Mouse (Mus musculus): ENCODE data around the gene Bend5. TPM values are rescaled to one million over a fixed set of nuclear protein-coding genes. Genes with fewer than 3 reads are reported as not detected.

Gene Bend5
- total and polyA plus RNA-seq, 3 experiments: 15.6 to 21.8 (median 19.3) TPM

DNA sequence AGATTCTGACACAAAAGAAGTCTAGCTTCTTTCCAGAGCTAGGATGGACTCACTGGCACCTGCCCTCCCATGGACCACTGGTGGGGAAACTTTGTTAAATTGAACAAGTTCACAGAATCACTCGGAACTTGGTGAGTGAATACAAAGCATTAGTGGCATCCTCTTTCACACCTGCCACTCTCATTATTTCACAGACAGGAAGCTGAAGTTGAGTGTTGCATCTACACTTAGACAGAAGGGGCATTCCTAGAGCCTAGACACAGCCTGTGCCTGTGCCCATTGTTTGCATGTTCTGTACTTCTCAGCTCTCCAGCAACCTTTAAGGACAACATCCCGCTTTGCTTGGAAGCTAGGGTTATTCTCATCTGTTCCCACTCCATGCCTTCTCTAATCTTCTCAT, 90.1 kb downstream of the Bend5 start:
- H3K9ac ChIP-seq (ENCODE audit: insufficient read depth, low read depth): no peak overlapping the region
- no peak overlapping the region for H3K4me3 ChIP-seq (replicated peaks in 1 of 3; ENCODE audit: low read depth in 2 of 3, low read length in 2 of 3, poor library complexity in 1 of 3)
- no peaks in the 10 kb centered on the region for H3K36me3 ChIP-seq (replicated peaks in 1 of 2; ENCODE audit: control insufficient read depth in 1 of 2, insufficient read depth in 1 of 2, low read length in 1 of 2)
- H3K27ac ChIP-seq (ENCODE audit: insufficient read depth, low read depth): peak overlapping the region; percentile 49
- H3K4me1 ChIP-seq (ENCODE audit: control insufficient read depth in 1 of 2, insufficient read depth in 2 of 2): peaks cover 20 to 47% of the 10 kb centered on the region in 2 experiments
- peak; percentile 51; the same call in 1 of the 2 replicates for TF ChIP-seq MAFK (IDR thresholded peaks at IDR 0.05; ENCODE audit: insufficient replicate concordance, low read length)
- TF ChIP-seq ZNF384 (IDR thresholded peaks at IDR 0.05; ENCODE audit: low read depth, low read length): no peak
- TF ChIP-seq CHD1 (IDR thresholded peaks at IDR 0.05; ENCODE audit: low read depth, low read length): no peak
- no peak for TF ChIP-seq MAZ (IDR thresholded peaks at IDR 0.05; ENCODE audit: low read depth, low read length)
- no peak for TF ChIP-seq E2F4 (IDR thresholded peaks at IDR 0.05; ENCODE audit: insufficient replicate concordance, low read depth, low read length)
- no peak for TF ChIP-seq USF2 (conservative IDR thresholded peaks at IDR 0.05; ENCODE audit: low read depth, low read length)
- TF ChIP-seq KAT2A (IDR thresholded peaks at IDR 0.05; ENCODE audit: insufficient replicate concordance, low read length): no peak
- peak; percentile 87; the same call in 1 of the 2 replicates for TF ChIP-seq RCOR1 (conservative IDR thresholded peaks at IDR 0.05; ENCODE audit: low read depth, low read length)
- no peak for TF ChIP-seq GABPA (IDR thresholded peaks at IDR 0.05; ENCODE audit: insufficient replicate concordance, low read depth, low read length)
- TF ChIP-seq POLR2A (IDR thresholded peaks at IDR 0.05; ENCODE audit: low read depth, low read length): peak; percentile 14; the same call in 1 of the 2 replicates
- TF ChIP-seq UBTF (IDR thresholded peaks at IDR 0.05; ENCODE audit: low read depth, low read length): no peak
- TF ChIP-seq BHLHE40 (IDR thresholded peaks at IDR 0.05; ENCODE audit: low read depth, low read length): peak; percentile 73
- no peak for TF ChIP-seq NRF1 (IDR thresholded peaks at IDR 0.05; ENCODE audit: low read depth, low read length)
- TF ChIP-seq CHD2 (IDR thresholded peaks at IDR 0.05; ENCODE audit: low read length): peak; percentile 66; the same call in 1 of the 2 replicates
- TF ChIP-seq ELF1 (IDR thresholded peaks at IDR 0.05; ENCODE audit: low read depth, low read length): no peak
- TF ChIP-seq POLR2AphosphoS2 (IDR thresholded peaks at IDR 0.05; ENCODE audit: low read depth, low read length): no peak
- peak; percentile 98 for TF ChIP-seq TCF12 (IDR thresholded peaks at IDR 0.05; ENCODE audit: low read depth, low read length)
- 0 out of 2 replicates have a peak, but pooled peaks have one; percentile 29 for TF ChIP-seq MYC (IDR thresholded peaks at IDR 0.05; ENCODE audit: low read depth, low read length)
- TF ChIP-seq SMC3 (IDR thresholded peaks at IDR 0.05; ENCODE audit: low read depth, low read length): no peak
- no peak for TF ChIP-seq PAX5 (IDR thresholded peaks at IDR 0.05; ENCODE audit: low read length)
- no peak for TF ChIP-seq NELFE (IDR thresholded peaks at IDR 0.05; ENCODE audit: low read depth, low read length)
- no peak for TF ChIP-seq RAD21 (IDR thresholded peaks at IDR 0.05; ENCODE audit: low read depth, low read length)
- no peak for TF ChIP-seq MAX (IDR thresholded peaks at IDR 0.05; ENCODE audit: low read length)
- TF ChIP-seq ZMIZ1 (IDR thresholded peaks at IDR 0.05; ENCODE audit: low read depth, low read length): no peak
- TF ChIP-seq TBP (conservative IDR thresholded peaks at IDR 0.05; ENCODE audit: low read depth, low read length): no peak
- no peak for TF ChIP-seq USF1 (IDR thresholded peaks at IDR 0.05; ENCODE audit: low read depth, low read length)
- TF ChIP-seq EP300 (IDR thresholded peaks at IDR 0.05; ENCODE audit: low read length): peak; percentile 97
- no peak for TF ChIP-seq ZC3H11A (IDR thresholded peaks at IDR 0.05; ENCODE audit: low read depth, low read length)
- peak; percentile 63 for TF ChIP-seq ETS1 (conservative IDR thresholded peaks at IDR 0.05; ENCODE audit: low read depth, low read length)
- peak; percentile 83 for TF ChIP-seq JUND (conservative IDR thresholded peaks at IDR 0.05; ENCODE audit: low read depth, low read length)
- peak; percentile 94 for TF ChIP-seq IRF4 (IDR thresholded peaks at IDR 0.05; ENCODE audit: low read depth, low read length)
- no peak for TF ChIP-seq CTCF (conservative IDR thresholded peaks at IDR 0.05 in 1 of 2, IDR thresholded peaks at IDR 0.05 in 1 of 2; ENCODE audit: low read depth in 2 of 2, low read length in 2 of 2)
- TF ChIP-seq HCFC1 (IDR thresholded peaks at IDR 0.05; ENCODE audit: low read depth, low read length): no peak
- peak; percentile 96 for TF ChIP-seq MEF2A (IDR thresholded peaks at IDR 0.05; ENCODE audit: borderline replicate concordance, low read depth, low read length)
- TF ChIP-seq ZKSCAN1 (IDR thresholded peaks at IDR 0.05; ENCODE audit: borderline replicate concordance, low read depth, low read length): no peak
- no peak for TF ChIP-seq MXI1 (IDR thresholded peaks at IDR 0.05; ENCODE audit: low read depth, low read length)
- no peak for TF ChIP-seq SIN3A (IDR thresholded peaks at IDR 0.05; ENCODE audit: low read length)
- peak; percentile 87 for TF ChIP-seq JUN (IDR thresholded peaks at IDR 0.05; ENCODE audit: insufficient read depth, low read depth, low read length)
- H3K79me2 ChIP-seq (replicated peaks; ENCODE audit: control insufficient read depth, extremely low read depth, insufficient read depth, poor library complexity, severe bottlenecking): no peaks in the 10 kb centered on the region
- DNase-seq (ENCODE audit: extremely low read depth): peak; percentile 65
- in situ Hi-C loops (cut with MboI; ENCODE audit: low pct_ligation_motif_present, low pct_unique_long_range_greater_than_20kb, low sequenced_read_pairs) (loop anchor here (10.0 kb wide), 2 partner anchors 120 to 180 kb away; no protein-coding TSS in a partner anchor), dilution Hi-C loops (cut with MboI; ENCODE audit: extremely low pct_ligation_motif_present, extremely low pct_unique_long_range_greater_than_20kb, low sequenced_read_pairs) (no loop called here)
- no peaks in the 10 kb centered on the region for H3K9me3 ChIP-seq (replicated peaks; ENCODE audit: low read length)
- H3K27me3 ChIP-seq (replicated peaks): no peaks in the 10 kb centered on the region
- H3K4me2 ChIP-seq (ENCODE audit: insufficient read depth, low read depth, poor library complexity, severe bottlenecking): peak overlapping the region; percentile 11; the same call in 1 of the 2 replicates

All from CH12.LX (cell line).